Mouse (Mus musculus) embryonic facial prominence, embryonic 14.5 days (tissue): ENCODE measurements around the gene Zfp541. TPM values are rescaled to one million over a fixed set of nuclear protein-coding genes. Genes with fewer than 3 reads are reported as not detected.

Source experiments
- ATAC-seq: fragments of 200-750 bp; cut with Nextera tagmentation; 2 replicates; pipeline ENCODE4 v1.8.0; 2017; ENCODE audit warnings: low read depth, moderate number of reproducible peaks, moderate TSS enrichment
- DNase-seq: peaks from one replicate; pipeline ENCODE4 v3.0.0-alpha.2; 2015; ENCODE audit warnings: low spot score
- H3K27ac ChIP-seq: fragments of 300-500 bp; sonication (generic); replicated peaks from 2 replicates; pipeline ENCODE4 v1.5.1; 2014; ENCODE audit warnings: low read depth, mild to moderate bottlenecking, low read length, moderate library complexity
- H3K27me3 ChIP-seq: fragments of 300-500 bp; sonication (generic); replicated peaks from 2 replicates; pipeline ENCODE4 v1.6.1; 2014; ENCODE audit warnings: low read length; ENCODE audit not compliant: control insufficient read depth, insufficient read depth
- H3K36me3 ChIP-seq: fragments of 300-500 bp; sonication (generic); 2 replicates; pipeline ENCODE4 v1.6.1; 2014; ENCODE audit warnings: low read length, mixed read lengths; ENCODE audit not compliant: control insufficient read depth, insufficient read depth
- H3K4me1 ChIP-seq: fragments of 300-500 bp; sonication (generic); 2 replicates; pipeline ENCODE4 v1.6.1; 2014; ENCODE audit warnings: antibody characterized with exemption, low read length; ENCODE audit not compliant: control insufficient read depth, insufficient read depth
- H3K4me2 ChIP-seq: fragments of 300-500 bp; sonication (generic); 2 replicates; pipeline ENCODE4 v1.6.1; 2014; ENCODE audit warnings: low read depth, mild to moderate bottlenecking, low read length, moderate library complexity, mixed read lengths
- H3K4me3 ChIP-seq: fragments of 300-500 bp; sonication (generic); 2 replicates; pipeline ENCODE4 v1.5.1; 2014; ENCODE audit warnings: low read depth, mild to moderate bottlenecking, low read length
- H3K9ac ChIP-seq: fragments of 300-500 bp; sonication (generic); 2 replicates; pipeline ENCODE4 v1.6.1; 2014; ENCODE audit warnings: low read depth, mild to moderate bottlenecking, low read length, moderate library complexity, mixed read lengths
- H3K9me3 ChIP-seq: fragments of 300-500 bp; sonication (generic); 2 replicates; pipeline ENCODE4 v1.6.1; 2016; ENCODE audit warnings: low read length; ENCODE audit not compliant: control insufficient read depth
- WGBS: fragments of 180-500 bp; shearing (Covaris S2); extraction: QIAGEN DNeasy Blood & Tissue Kit; methylation state at CpG from one replicate; pipeline ENCODE4 v1.1.7; 2014; 5-methylcytosine and 5-hydroxymethylcytosine counted together
- polyA plus RNA-seq: library from polyadenylated mRNA; unstranded; fragments of >200 nt; fragmentation: Nextera tagmentation; extraction: Ambion mirVana; gene quantifications from 2 replicates; pipeline ENCODE4 v1.2.1, GENCODE M21; 2014

Zfp541 gene
- polyA plus RNA-seq, 1 experiment from 2014 or later = 0.07 TPM

GRCm38 (mm10) chr7:16103760-16104159, 42.1 kb downstream of the Zfp541 start:
- H3K4me1 ChIP-seq = peaks cover 8% of the 10 kb centered on the region
- WGBS = 64% methylated on average over 6 of the region's 6 CpGs
- H3K9ac ChIP-seq = no peak overlapping the region

GRCm38 (mm10) chr7:16104611-16105388, 43.2 kb downstream of the Zfp541 start:
- Histone ChIP-seq H3K27me3 (no peaks in the 10 kb centered on the region), H3K9me3 (no peaks in the 10 kb centered on the region), H3K4me3 (no peak overlapping the region), H3K4me1 (peaks cover 3% of the 10 kb centered on the region; the same call in 1 of the 2 replicates), H3K4me2 (no peak overlapping the region), H3K9ac (no peak overlapping the region), H3K36me3 (peaks cover 60% of the 10 kb centered on the region), H3K27ac (no peak overlapping the region)
- no peak for DNase-seq
- WGBS = 95% methylated on average over 7 of the region's 7 CpGs
- ATAC-seq = no peak

More at GRCm38 (mm10) chr7:16103760-16104159, 42.1 kb downstream of the Zfp541 start:
- peak; percentile 77 for ATAC-seq
- no peaks in the 10 kb centered on the region for H3K9me3 ChIP-seq
- no peak overlapping the region for H3K4me2 ChIP-seq
- no peak overlapping the region for H3K27ac ChIP-seq
- H3K27me3 ChIP-seq = no peaks in the 10 kb centered on the region
- peak; percentile 42 for DNase-seq
- H3K36me3 ChIP-seq = peaks cover 50% of the 10 kb centered on the region
- no peak overlapping the region for H3K4me3 ChIP-seq

- no peak overlapping the region for H3K4me2 ChIP-seq
- ATAC-seq (no peak), DNase-seq (no peak)
- no peaks in the 10 kb centered on the region for H3K4me1 ChIP-seq
- H3K4me3 ChIP-seq = no peak overlapping the region
- H3K9ac ChIP-seq = no peak overlapping the region
- no peaks in the 10 kb centered on the region for H3K27me3 ChIP-seq
- no peaks in the 10 kb centered on the region for H3K9me3 ChIP-seq
- no peak overlapping the region for H3K27ac ChIP-seq
- 87% methylated on average over 9 of the region's 9 CpGs for WGBS
- peaks cover 84% of the 10 kb centered on the region for H3K36me3 ChIP-seq
These were observed 47.4 kb downstream of the Zfp541 start for GRCm38 (mm10) chr7:16108886-16109542.

GRCm38 (mm10) chr7:16110158-16110557, 48.5 kb downstream of the Zfp541 start:
- Histone ChIP-seq H3K9ac (no peak overlapping the region), H3K27me3 (no peaks in the 10 kb centered on the region), H3K36me3 (peaks cover 85% of the 10 kb centered on the region), H3K4me2 (no peak overlapping the region), H3K27ac (no peak overlapping the region), H3K4me1 (no peaks in the 10 kb centered on the region), H3K9me3 (no peaks in the 10 kb centered on the region), H3K4me3 (no peak overlapping the region)
- DNase-seq = no peak
- ATAC-seq = no peak
- 94% methylated on average over 8 of the region's 8 CpGs for WGBS

- H3K4me2 ChIP-seq = no peak overlapping the region
- ATAC-seq (no peak), DNase-seq (no peak)
- WGBS = 91% methylated on average over 7 of the region's 7 CpGs
- no peak overlapping the region for H3K9ac ChIP-seq
- H3K36me3 ChIP-seq = peaks cover 98% of the 10 kb centered on the region
- H3K27ac ChIP-seq = no peak overlapping the region
- H3K4me3 ChIP-seq = no peak overlapping the region
- H3K9me3 ChIP-seq = no peaks in the 10 kb centered on the region
- no peaks in the 10 kb centered on the region for H3K27me3 ChIP-seq
- no peaks in the 10 kb centered on the region for H3K4me1 ChIP-seq
These were observed 49.9 kb downstream of the Zfp541 start for GRCm38 (mm10) chr7:16111284-16112090.

GRCm38 (mm10) chr7:16116418-16116817, 54.8 kb downstream of the Zfp541 start:
- ATAC-seq (no peak), DNase-seq (no peak)
- no peak overlapping the region for H3K9ac ChIP-seq
- H3K4me2 ChIP-seq = no peak overlapping the region
- 99% methylated on average over 7 of the region's 7 CpGs for WGBS
- no peaks in the 10 kb centered on the region for H3K27me3 ChIP-seq
- H3K4me1 ChIP-seq = peaks cover 4% of the 10 kb centered on the region; the same call in 1 of the 2 replicates
- no peak overlapping the region for H3K4me3 ChIP-seq
- no peaks in the 10 kb centered on the region for H3K9me3 ChIP-seq
- no peak overlapping the region for H3K27ac ChIP-seq
- peaks cover 65% of the 10 kb centered on the region for H3K36me3 ChIP-seq

GRCm38 (mm10) chr7:16117100-16117499, 55.5 kb downstream of the Zfp541 start:
- no peaks in the 10 kb centered on the region for H3K27me3 ChIP-seq
- H3K4me1 ChIP-seq = peaks cover 4% of the 10 kb centered on the region; the same call in 1 of the 2 replicates
- DNase-seq (no peak), ATAC-seq (no peak)
- H3K9me3 ChIP-seq = no peaks in the 10 kb centered on the region
- H3K9ac ChIP-seq = no peak overlapping the region
- WGBS = 97% methylated on average over 3 of the region's 3 CpGs
- H3K27ac ChIP-seq = no peak overlapping the region
- peaks cover 59% of the 10 kb centered on the region for H3K36me3 ChIP-seq
- H3K4me2 ChIP-seq = no peak overlapping the region
- H3K4me3 ChIP-seq = no peak overlapping the region

- Histone ChIP-seq H3K27me3 (no peaks in the 10 kb centered on the region), H3K27ac (peak within 1 kb of the TSS; percentile 90), H3K4me2 (peak within 1 kb of the TSS; percentile 73), H3K36me3 (peaks cover 39% of the 10 kb centered on the region), H3K4me3 (peak within 1 kb of the TSS; percentile 70), H3K9ac (peak within 1 kb of the TSS; percentile 77), H3K4me1 (peaks cover 4% of the 10 kb centered on the region; the same call in 1 of the 2 replicates), H3K9me3 (no peaks in the 10 kb centered on the region)
- DNase-seq = peak; percentile 96
- WGBS = under 1% methylated on average over 33 of the region's 33 CpGs
- peak; percentile 91 for ATAC-seq
These were observed 58.1 kb downstream of the Zfp541 start, which contains the start of gene Kptn for GRCm38 (mm10) chr7:16119569-16120261. Gene Kptn (plus strand): TSS chr7:16119895.
